Mouse (Mus musculus) kidney, adult 2 months (tissue): ENCODE data around the gene Tceanc. TPM values are rescaled to one million over a fixed set of nuclear protein-coding genes. Genes with fewer than 3 reads are reported as not detected.

Experiments used
- DNase-seq: peaks from one replicate; pipeline ENCODE4 v3.0.0; 2021
- H3K27ac ChIP-seq: fragments of 200-500 bp; 2 replicates; pipeline ENCODE4 v1.5.1; 2012; ENCODE audit warnings: low read depth, low read length, control low read depth, inconsistent platforms; ENCODE audit not compliant: insufficient read depth
- H3K27me3 ChIP-seq: fragments of 200-500 bp; replicated peaks from 2 replicates; pipeline ENCODE4 v1.6.1; 2012; ENCODE audit warnings: mild to moderate bottlenecking, moderate library complexity, low read length, inconsistent platforms; ENCODE audit not compliant: control insufficient read depth, insufficient read depth
- H3K36me3 ChIP-seq: fragments of 200-500 bp; 2 replicates; pipeline ENCODE4 v1.6.1; 2012; ENCODE audit warnings: mild to moderate bottlenecking, moderate library complexity, low read length, inconsistent platforms; ENCODE audit not compliant: control insufficient read depth, insufficient read depth
- H3K4me1 ChIP-seq: fragments of 200-500 bp; 2 replicates; pipeline ENCODE4 v1.6.1; 2011; ENCODE audit warnings: low read length; ENCODE audit not compliant: control insufficient read depth, insufficient read depth
- H3K4me3 ChIP-seq: fragments of 200-500 bp; 2 replicates; pipeline ENCODE4 v1.5.1; 2011; ENCODE audit warnings: mild to moderate bottlenecking, low read depth, low read length, control low read depth; ENCODE audit not compliant: insufficient read depth
- POLR2A ChIP-seq: fragments of 200-500 bp; IDR thresholded peaks from one replicate; pipeline ENCODE4 v1.6.1; 2011; ENCODE audit warnings: low read depth, low read length, control low read depth
- WGBS: fragments of 180-500 bp; shearing (Covaris S2); methylation state at CpG from one replicate; pipeline ENCODE4 v1.1.7; 2018; 5-methylcytosine and 5-hydroxymethylcytosine counted together
- polyA plus RNA-seq: library from polyadenylated mRNA; depleted of rRNA; stranded (reverse); fragments of >200 nt; gene quantifications from 2 replicates; pipeline ENCODE4 v1.2.3, GENCODE M21; 2012; rRNA removed

Gene Tceanc
- polyA plus RNA-seq, 1 experiment = 1.0 TPM

GRCm38 (mm10) chrX:166453532-166453931, 64.8 kb downstream of the Tceanc start:
- 55% methylated on average over 6 of the region's 6 CpGs for WGBS
- Histone ChIP-seq H3K4me1 (no peaks in the 10 kb centered on the region), H3K27ac (no peak overlapping the region), H3K27me3 (no peaks in the 10 kb centered on the region), H3K36me3 (no peaks in the 10 kb centered on the region; the same call in 1 of the 2 replicates), H3K4me3 (no peak overlapping the region)
- no peak for DNase-seq
- TF ChIP-seq POLR2A = no peak

Other genes with a start within 250 kb of the Tceanc start
- gene Trappc2, start 78.0 kb downstream of the Tceanc start, polyA plus RNA-seq = 4.0 and 5.8 TPM in 2 replicates
- 1.3 and 1.4 TPM in 2 replicates for gene Ofd1, start 77.9 kb downstream of the Tceanc start, polyA plus RNA-seq
- 10.3 and 14.6 TPM in 2 replicates for gene Rab9, start 38.7 kb downstream of the Tceanc start, polyA plus RNA-seq
- 7.0 and 8.6 TPM in 2 replicates for gene Egfl6, start 67.2 kb upstream of the Tceanc start, polyA plus RNA-seq